Mouse (Mus musculus) cortical plate, adult 2 months (tissue): ENCODE data around the gene Gabpb2. TPM values are rescaled to one million over a fixed set of nuclear protein-coding genes. Genes with fewer than 3 reads are reported as not detected.
A peak's percentile ranks its signal among the peaks of the same experiment; 100 is the strongest.
"Not testable (repeated sequence)": the region's sequence is repeated elsewhere in the genome, so short reads cannot be mapped to it uniquely, and the experiment has no call there.

ENCODE experiments used
- H3K27ac ChIP-seq: fragments of 200-500 bp; 2 replicates; pipeline ENCODE4 v1.5.1; 2012; ENCODE audit warnings: low read length, control low read depth, inconsistent platforms; ENCODE audit not compliant: insufficient read depth
- H3K4me1 ChIP-seq: fragments of 200-500 bp; 2 replicates; pipeline ENCODE4 v1.6.1; 2011; ENCODE audit warnings: low read length; ENCODE audit not compliant: control insufficient read depth, insufficient read depth
- H3K4me3 ChIP-seq: fragments of 200-500 bp; 2 replicates; pipeline ENCODE4 v1.5.1; 2011; ENCODE audit warnings: mild to moderate bottlenecking, low read length, control low read depth; ENCODE audit not compliant: insufficient read depth
- CTCF ChIP-seq: fragments of 200-500 bp; IDR thresholded peaks from 2 replicates; pipeline ENCODE4 v1.5.1; 2011; ENCODE audit warnings: mild to moderate bottlenecking, control low read depth, low read length; ENCODE audit not compliant: insufficient read depth; ENCODE audit errors: extremely low read depth
- POLR2A ChIP-seq: fragments of 200-500 bp; IDR thresholded peaks from 2 replicates; pipeline ENCODE4 v1.6.1; 2011; ENCODE audit warnings: mild to moderate bottlenecking, low read length, control low read depth; ENCODE audit not compliant: insufficient read depth; ENCODE audit errors: extremely low read depth
- polyA plus RNA-seq: library from polyadenylated mRNA; depleted of rRNA; stranded (reverse); fragments of >200 nt; gene quantifications from 2 replicates; pipeline ENCODE4 v1.2.3, GENCODE M21; 2012; rRNA removed

Gabpb2 gene
- polyA plus RNA-seq, 1 experiment: 12.1 TPM

DNA sequence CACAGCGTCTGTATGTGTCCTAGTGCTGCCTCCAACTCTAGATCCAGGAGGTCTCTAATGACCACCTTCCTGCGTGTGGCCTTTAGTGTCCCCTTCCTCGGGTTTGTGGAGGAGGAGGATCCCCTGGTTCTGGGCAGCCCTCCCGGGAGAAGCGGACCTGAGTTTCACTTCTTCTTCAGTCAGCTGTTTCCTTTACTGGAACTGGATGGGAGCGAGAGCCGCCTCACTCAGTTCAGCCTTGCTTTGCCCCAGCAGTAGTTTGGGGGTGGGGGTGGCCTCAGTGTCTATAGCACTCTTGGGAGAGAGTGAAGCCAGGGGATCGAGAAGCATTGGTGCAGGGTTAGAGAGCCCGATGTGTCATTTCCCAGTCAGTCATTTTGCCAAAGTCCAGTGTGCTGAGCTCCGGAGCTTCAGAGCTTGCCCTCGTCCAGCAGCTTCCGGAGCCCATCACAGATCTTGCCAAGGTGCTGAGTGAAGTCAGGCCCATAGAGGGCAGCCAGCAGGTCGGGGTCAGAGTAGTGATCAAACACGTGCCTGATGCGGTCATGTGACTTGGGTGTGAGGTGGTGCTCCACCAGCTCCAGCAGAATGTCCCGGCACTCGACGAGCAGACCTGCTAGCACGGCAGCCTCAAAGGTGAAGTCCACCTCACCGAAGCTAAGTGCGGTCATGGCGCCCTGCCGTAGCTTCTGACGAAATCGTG, 78.0 kb downstream of the Gabpb2 start:
- Histone ChIP-seq H3K4me1 (no peaks in the 10 kb centered on the region), H3K4me3 (no peak overlapping the region), H3K27ac (no peak overlapping the region)
- TF ChIP-seq CTCF (no peak), POLR2A (no peak)

DNA sequence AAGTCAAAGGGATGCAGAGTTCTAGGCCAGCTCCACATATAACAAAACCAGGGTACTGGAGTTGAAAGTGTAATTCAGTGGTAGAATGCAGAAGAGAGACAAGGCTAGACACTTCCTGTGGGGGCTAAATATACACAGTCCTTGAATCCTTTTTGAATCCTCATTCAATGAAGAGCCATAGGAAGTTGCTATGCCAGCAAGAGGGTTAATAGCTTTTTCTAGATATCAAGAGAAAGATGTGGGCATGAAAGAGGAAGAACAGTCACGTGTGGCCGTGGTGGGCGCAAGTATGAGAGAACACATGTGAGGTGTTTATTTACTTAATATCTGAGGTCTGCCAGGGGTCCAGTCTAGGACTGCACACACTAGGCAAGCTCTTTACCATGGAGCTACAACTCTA, 81.4 kb downstream of the Gabpb2 start:
- Histone ChIP-seq H3K4me1 (no peaks in the 10 kb centered on the region), H3K4me3 (no peak overlapping the region), H3K27ac (no peak overlapping the region)
- no peak for TF ChIP-seq CTCF
- no peak for TF ChIP-seq POLR2A

DNA sequence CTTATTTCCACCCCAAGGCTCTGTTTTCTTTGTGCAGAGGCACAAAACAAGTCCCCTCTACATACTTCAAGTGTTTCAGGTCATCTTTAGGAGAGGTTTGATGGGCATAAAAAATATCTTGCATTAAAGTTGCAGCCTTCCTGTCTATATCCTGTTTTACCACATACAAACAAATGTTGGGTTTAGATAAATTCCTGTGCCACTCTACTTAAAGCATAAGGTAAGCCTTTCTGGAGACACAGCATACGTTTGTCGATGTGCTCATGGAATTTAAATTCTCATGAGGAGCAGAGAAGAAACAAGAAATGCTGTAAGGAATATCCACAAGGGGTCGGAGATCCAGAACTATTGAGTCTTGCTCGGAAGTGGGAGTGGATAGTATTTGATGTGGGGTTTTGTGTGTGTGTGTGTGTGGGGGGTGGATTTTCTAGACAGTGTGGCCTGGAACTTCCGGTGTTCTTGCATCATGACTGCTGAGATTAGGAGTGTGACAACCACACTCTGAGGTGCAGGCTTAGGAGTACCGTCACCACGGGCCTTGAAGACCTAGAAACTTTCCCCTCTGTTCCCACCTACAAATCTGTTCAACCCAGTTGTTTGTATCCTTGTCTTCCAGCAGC, 82.2 kb downstream of the Gabpb2 start:
- TF ChIP-seq POLR2A (no peak), CTCF (no peak)
- Histone ChIP-seq H3K27ac (no peak overlapping the region), H3K4me3 (peak overlapping the region; percentile 37; the same call in 1 of the 2 replicates), H3K4me1 (no peaks in the 10 kb centered on the region)

DNA sequence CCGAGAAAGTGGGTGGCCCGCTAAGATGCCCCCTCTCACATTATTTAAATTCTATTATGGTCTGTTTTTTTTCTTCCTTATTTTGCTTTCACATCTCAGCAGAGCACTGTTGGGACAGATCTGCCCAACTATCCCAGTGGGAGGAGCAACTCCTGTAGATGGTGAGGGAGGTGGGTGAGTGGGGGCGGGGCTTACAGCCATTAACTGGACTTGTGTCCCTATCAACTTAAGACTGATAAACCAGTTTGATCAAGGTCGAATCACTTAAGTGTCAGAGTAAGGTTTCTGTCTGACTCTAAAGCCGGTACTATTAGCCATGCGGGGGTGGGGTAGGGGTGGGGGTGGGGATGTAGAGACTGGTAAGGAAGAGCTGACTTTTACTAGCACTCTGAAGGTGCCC, 82.7 kb downstream of the Gabpb2 start:
- no peak overlapping the region for H3K27ac ChIP-seq
- H3K4me1 ChIP-seq: no peaks in the 10 kb centered on the region
- peak overlapping the region; percentile 37 for H3K4me3 ChIP-seq
- TF ChIP-seq CTCF (no peak), POLR2A (no peak)

DNA sequence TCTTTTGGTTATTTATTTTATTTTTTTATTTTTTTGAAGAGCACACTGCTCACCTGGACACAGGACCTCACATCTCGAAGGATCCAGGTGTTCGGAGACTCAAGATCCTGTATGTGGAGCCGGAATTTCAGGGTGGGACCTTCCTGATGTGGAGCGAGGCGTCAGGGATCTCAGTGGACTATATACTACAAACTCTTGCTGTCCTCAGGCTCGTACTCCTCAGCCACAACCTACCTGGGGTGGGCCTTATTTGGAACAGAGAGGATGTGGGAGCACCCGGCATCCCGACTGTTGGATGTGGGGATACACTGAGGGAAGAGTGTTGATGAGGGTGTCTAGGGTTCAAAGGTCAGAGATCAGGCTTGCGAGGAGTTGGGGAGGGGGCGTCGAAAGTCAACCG, 83.6 kb downstream of the Gabpb2 start:
- not testable (repeated sequence) for H3K4me1 ChIP-seq, H3K27ac ChIP-seq
- H3K4me3 ChIP-seq: peak overlapping the region; percentile 69; the same call in 1 of the 2 replicates

DNA sequence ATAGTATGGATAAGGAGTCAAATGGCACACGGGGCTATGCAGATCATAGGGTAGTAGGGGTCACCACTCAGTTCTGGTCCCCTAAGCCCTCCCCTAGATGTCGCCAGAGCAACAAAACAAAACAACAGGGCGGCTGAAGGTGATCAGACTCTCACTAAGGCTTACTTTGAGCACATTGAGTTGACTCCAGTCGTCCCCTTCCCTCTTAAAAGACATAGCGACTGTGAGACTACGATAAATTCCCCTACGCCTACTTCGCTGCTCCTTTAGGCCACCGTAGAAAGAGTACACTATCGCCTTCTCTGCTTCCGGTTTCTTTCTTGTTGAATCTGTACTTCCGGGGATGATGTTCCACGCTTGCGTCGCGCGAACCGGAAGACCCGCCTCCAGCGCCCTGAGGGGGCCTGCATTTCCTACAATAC, 84.0 kb downstream of the Gabpb2 start, which contains the start of the genes Scnm1 and Lysmd1:
Scnm1 (minus strand) TSS at position 332 of the 422 bp plus-strand sequence.
Lysmd1 (plus strand) TSS at position 409 of the 422 bp plus-strand sequence.
- no peaks in the 10 kb centered on the region for H3K4me1 ChIP-seq
- TF ChIP-seq CTCF (0 out of 2 replicates have a peak, but pooled peaks have one; percentile 11), POLR2A (no peak)

DNA sequence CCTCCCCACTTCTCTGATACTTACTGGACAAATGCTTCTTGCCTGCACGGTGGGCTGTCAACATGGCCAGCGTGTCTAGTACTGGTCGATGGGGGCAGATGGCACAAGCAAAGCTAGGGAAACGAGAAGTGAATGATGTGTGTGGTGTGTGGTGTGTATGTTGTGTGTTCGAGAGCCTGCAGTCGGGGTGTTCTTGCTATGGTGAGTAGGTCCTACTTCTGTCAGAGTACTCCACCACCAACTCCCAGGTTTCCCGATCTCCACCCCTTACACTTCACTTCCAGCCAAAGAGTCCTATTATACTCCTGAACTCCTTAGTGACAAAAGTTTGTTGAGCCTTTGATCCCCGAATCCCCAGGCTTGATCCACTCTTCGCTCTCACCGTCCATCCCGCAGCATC, 84.5 kb downstream of the Gabpb2 start:
- no peak overlapping the region for H3K27ac ChIP-seq
- H3K4me1 ChIP-seq: no peaks in the 10 kb centered on the region
- H3K4me3 ChIP-seq: peak overlapping the region; percentile 69
- no peak for TF ChIP-seq CTCF
- TF ChIP-seq POLR2A: no peak

More for the DNA sequence above, 84.0 kb downstream of the Gabpb2 start, which contains the start of the genes Scnm1 and Lysmd1:
- H3K27ac ChIP-seq: no peak within 1 kb of the TSS
- peak within 1 kb of the TSS; percentile 69 for H3K4me3 ChIP-seq

DNA sequence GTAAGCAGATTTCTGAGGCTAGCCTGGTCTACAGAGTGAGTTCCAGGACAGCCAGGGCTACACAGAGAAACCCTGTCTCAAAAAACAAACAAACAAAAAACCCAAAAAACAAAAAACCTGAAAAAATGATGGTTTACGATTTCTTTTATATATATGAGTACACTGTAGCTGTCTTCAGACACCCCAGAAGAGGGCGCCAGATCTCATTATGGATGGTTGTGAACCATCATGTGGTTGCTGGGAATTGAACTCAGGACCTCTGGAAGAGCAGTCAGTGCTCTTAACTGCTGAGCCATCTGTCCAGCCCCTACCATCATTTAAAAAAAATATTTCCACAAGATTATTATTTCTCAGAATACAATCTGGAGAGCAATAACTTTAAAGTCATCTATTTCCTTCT, 85.3 kb downstream of the Gabpb2 start:
- not testable (repeated sequence) for H3K4me3 ChIP-seq, H3K4me1 ChIP-seq, H3K27ac ChIP-seq

Other genes starting within 250 kb of the Gabpb2 start
- gene Pi4kb, start 243.2 kb downstream of the Gabpb2 start, polyA plus RNA-seq: 56.6 and 61.4 TPM in 2 replicates
- 15.8 and 17.5 TPM in 2 replicates for gene Zfp687, start 202.5 kb downstream of the Gabpb2 start, polyA plus RNA-seq
- 193 and 203 TPM in 2 replicates for gene Psmd4, start 175.3 kb downstream of the Gabpb2 start, polyA plus RNA-seq
- 41.1 and 41.7 TPM in 2 replicates for gene Pip5k1a, start 111.0 kb downstream of the Gabpb2 start, polyA plus RNA-seq
- 48.0 and 52.4 TPM in 2 replicates for gene Vps72, start 106.9 kb downstream of the Gabpb2 start, polyA plus RNA-seq
- gene Tmod4, start 93.4 kb downstream of the Gabpb2 start, polyA plus RNA-seq: 0.72 and 0.77 TPM in 2 replicates
- 114 and 124 TPM in 2 replicates for gene Scnm1, start 83.9 kb downstream of the Gabpb2 start, polyA plus RNA-seq
- 21.4 and 21.6 TPM in 2 replicates for gene Lysmd1, start 83.8 kb downstream of the Gabpb2 start, polyA plus RNA-seq
- 5.1 and 5.2 TPM in 2 replicates for gene Tnfaip8l2, start 75.6 kb downstream of the Gabpb2 start, polyA plus RNA-seq
- 26.1 and 29.0 TPM in 2 replicates for gene Sema6c, start 57.5 kb downstream of the Gabpb2 start, polyA plus RNA-seq
- 65.4 and 66.6 TPM in 2 replicates for gene Cdc42se1, start 10.8 kb upstream of the Gabpb2 start, polyA plus RNA-seq
- gene Mllt11, start 14.3 kb upstream of the Gabpb2 start, polyA plus RNA-seq: 428 and 469 TPM in 2 replicates
- 0.23 and 0.25 TPM in 2 replicates for gene Gm128, start 23.7 kb upstream of the Gabpb2 start, polyA plus RNA-seq
- gene Bnipl, start 33.3 kb upstream of the Gabpb2 start, polyA plus RNA-seq: 0.17 and 0.61 TPM in 2 replicates
- gene Mindy1, start 63.4 kb upstream of the Gabpb2 start, polyA plus RNA-seq: 29.6 and 33.9 TPM in 2 replicates
- gene Prune1, start 64.2 kb upstream of the Gabpb2 start, polyA plus RNA-seq: 24.8 and 26.2 TPM in 2 replicates
- 2.3 and 2.4 TPM in 2 replicates for gene Anxa9, start 89.3 kb upstream of the Gabpb2 start, polyA plus RNA-seq
- gene Cers2, start 96.9 kb upstream of the Gabpb2 start, polyA plus RNA-seq: 101 and 110 TPM in 2 replicates
- 34.6 and 37.5 TPM in 2 replicates for gene Setdb1, start 139.3 kb upstream of the Gabpb2 start, polyA plus RNA-seq
- not detected in 2 replicates for gene 4930558C23Rik, start 184.9 kb upstream of the Gabpb2 start, polyA plus RNA-seq
- 42.3 and 47.6 TPM in 2 replicates for gene Arnt, start 216.5 kb upstream of the Gabpb2 start, polyA plus RNA-seq